Mouse (Mus musculus) midbrain, embryonic 13.5 days (tissue): Measurements from ENCODE around the gene Tcta. TPM values are rescaled to one million over a fixed set of nuclear protein-coding genes. Genes with fewer than 3 reads are reported as not detected.

ENCODE experiments used
- ATAC-seq: fragments of 200-750 bp; cut with Nextera tagmentation; 2 replicates; pipeline ENCODE4 v1.8.0; 2017; ENCODE audit warnings: mild to moderate bottlenecking, moderate TSS enrichment, moderate library complexity
- H3K27ac ChIP-seq: fragments of 300-500 bp; sonication (generic); 2 replicates; pipeline ENCODE4 v1.5.1; 2015; ENCODE audit warnings: inconsistent platforms, mild to moderate bottlenecking, moderate library complexity
- H3K27me3 ChIP-seq: fragments of 300-500 bp; sonication (generic); 2 replicates; pipeline ENCODE4 v1.6.1; 2015; ENCODE audit warnings: mild to moderate bottlenecking, inconsistent platforms
- H3K36me3 ChIP-seq: fragments of 300-500 bp; sonication (generic); 2 replicates; pipeline ENCODE4 v1.6.1; 2015; ENCODE audit warnings: mild to moderate bottlenecking, inconsistent platforms
- H3K4me1 ChIP-seq: fragments of 300-500 bp; sonication (generic); replicated peaks from 2 replicates; pipeline ENCODE4 v1.6.1; 2015; ENCODE audit warnings: inconsistent platforms
- H3K4me2 ChIP-seq: fragments of 300-500 bp; sonication (generic); replicated peaks from 2 replicates; pipeline ENCODE4 v1.6.1; 2015; ENCODE audit warnings: moderate library complexity, mild to moderate bottlenecking, inconsistent platforms
- H3K4me3 ChIP-seq: fragments of 300-500 bp; sonication (generic); replicated peaks from 2 replicates; pipeline ENCODE4 v1.5.1; 2015; ENCODE audit warnings: mild to moderate bottlenecking, inconsistent platforms
- H3K9ac ChIP-seq: fragments of 300-500 bp; sonication (generic); replicated peaks from 2 replicates; pipeline ENCODE4 v1.6.1; 2015; ENCODE audit warnings: mild to moderate bottlenecking, inconsistent platforms
- H3K9me3 ChIP-seq: fragments of 300-500 bp; sonication (generic); 2 replicates; pipeline ENCODE4 v1.6.1; 2016; ENCODE audit warnings: mild to moderate bottlenecking, inconsistent platforms
- WGBS: fragments of 180-500 bp; shearing (Covaris S2); methylation state at CpG from one replicate; pipeline ENCODE4 v1.1.7; 2015; 5-methylcytosine and 5-hydroxymethylcytosine counted together
- polyA plus RNA-seq: library from polyadenylated mRNA; unstranded; fragments of >200 nt; fragmentation: Nextera tagmentation; extraction: Ambion mirVana; gene quantifications from 2 replicates; pipeline ENCODE4 v1.2.1, GENCODE M21; 2015

Tcta gene
- polyA plus RNA-seq: 52.6 and 57.5 TPM in 2 replicates

- peak within 1 kb of the TSS; percentile 98 for H3K27ac ChIP-seq
- H3K9ac ChIP-seq: peak within 1 kb of the TSS; percentile 92
- peak within 1 kb of the TSS; percentile 93 for H3K4me3 ChIP-seq
- H3K9me3 ChIP-seq: no peaks in the 10 kb centered on the region
- H3K27me3 ChIP-seq: no peaks in the 10 kb centered on the region
- peaks cover 41% of the 10 kb centered on the region for H3K4me1 ChIP-seq
- H3K36me3 ChIP-seq: peaks cover 31% of the 10 kb centered on the region
- peak; percentile 97 for ATAC-seq
- H3K4me2 ChIP-seq: peak within 1 kb of the TSS; percentile 91
- WGBS: under 1% methylated on average over 74 of the region's 81 CpGs
Observed at GRCm38 (mm10) chr9:108305629-108306520, at the start of gene Tcta, which contains the start of gene Rhoa. Gene Tcta (minus strand): TSS chr9:108306160. Gene Rhoa (plus strand): TSS chr9:108306129.

GRCm38 (mm10) chr9:108349727-108350126 lies 43.8 kb upstream of the Tcta start:
- peaks cover 51% of the 10 kb centered on the region for H3K36me3 ChIP-seq
- no peak for ATAC-seq

GRCm38 (mm10) chr9:108348290-108348680 lies 42.3 kb upstream of the Tcta start:
- ATAC-seq: no peak
- peak overlapping the region; percentile 98 for H3K27ac ChIP-seq
- 9% methylated on average over 14 of the region's 14 CpGs for WGBS

More at GRCm38 (mm10) chr9:108349727-108350126, 43.8 kb upstream of the Tcta start:
- Histone ChIP-seq H3K27ac (no peak overlapping the region), H3K9me3 (no peaks in the 10 kb centered on the region), H3K9ac (no peak overlapping the region), H3K4me1 (peaks cover 30% of the 10 kb centered on the region), H3K4me3 (no peak overlapping the region), H3K4me2 (0 out of 2 replicates have a peak overlapping the region, but pooled peaks have one; percentile 75), H3K27me3 (no peaks in the 10 kb centered on the region)
- 92% methylated on average over 4 of the region's 4 CpGs for WGBS

DNA sequence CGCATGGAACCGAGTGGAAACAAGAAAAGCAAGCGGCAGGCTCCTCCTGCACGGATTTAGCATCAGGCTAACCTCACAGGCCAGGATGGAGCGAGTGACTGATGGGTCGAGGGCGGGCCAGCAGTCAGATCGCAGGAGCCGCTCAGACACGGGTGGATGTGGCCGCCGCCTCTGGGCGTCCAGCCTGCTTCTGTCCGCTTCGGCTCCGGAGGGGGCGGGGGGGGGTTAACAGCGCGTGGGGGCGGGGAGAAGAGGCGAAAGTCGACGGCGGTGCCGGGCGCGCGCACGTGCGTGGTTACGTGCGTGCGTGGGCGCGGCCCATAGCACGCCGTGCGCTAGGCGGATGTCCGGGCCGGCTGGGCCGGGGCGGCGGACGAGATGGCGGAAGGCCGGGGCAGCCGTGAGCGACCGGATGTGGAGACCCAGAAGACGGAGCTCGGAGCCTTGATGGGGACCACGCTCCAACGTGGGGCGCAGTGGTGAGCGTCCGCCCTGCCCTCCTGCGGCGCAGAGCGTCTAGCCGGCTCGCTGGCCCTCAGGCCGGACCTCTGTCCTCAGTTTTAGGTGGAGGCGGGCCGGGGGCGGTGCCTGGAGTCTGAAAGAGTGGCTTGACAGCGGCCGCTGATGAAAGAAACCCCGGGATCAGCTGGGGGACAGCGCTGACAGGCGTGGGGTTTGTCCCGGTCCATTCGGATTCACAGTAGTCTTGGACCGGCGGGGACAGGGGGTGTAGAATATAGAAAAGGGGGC lies 41.8 kb upstream of the Tcta start, which contains the start of gene Usp4:
Gene Usp4, plus strand, starts transcription at position 314 of the 750 bp plus-strand sequence.
- peak; percentile 98 for ATAC-seq
- Histone ChIP-seq H3K4me1 (peaks cover 30% of the 10 kb centered on the region), H3K4me2 (peak within 1 kb of the TSS; percentile 75), H3K27me3 (no peaks in the 10 kb centered on the region), H3K4me3 (peak within 1 kb of the TSS; percentile 75), H3K36me3 (peaks cover 30% of the 10 kb centered on the region), H3K9me3 (no peaks in the 10 kb centered on the region), H3K27ac (peak within 1 kb of the TSS; percentile 98), H3K9ac (peak within 1 kb of the TSS; percentile 86)
- under 1% methylated on average over 63 of the region's 75 CpGs for whole genome bisulfite sequencing

More at GRCm38 (mm10) chr9:108348290-108348680, 42.3 kb upstream of the Tcta start:
- Histone ChIP-seq H3K4me1 (peaks cover 30% of the 10 kb centered on the region), H3K27me3 (no peaks in the 10 kb centered on the region), H3K9me3 (no peaks in the 10 kb centered on the region), H3K4me2 (peak overlapping the region; percentile 75), H3K9ac (peak overlapping the region; percentile 86), H3K36me3 (peaks cover 36% of the 10 kb centered on the region), H3K4me3 (peak overlapping the region; percentile 75)

- H3K4me1 ChIP-seq: peaks cover 30% of the 10 kb centered on the region
- peaks cover 24% of the 10 kb centered on the region for H3K36me3 ChIP-seq
- H3K9me3 ChIP-seq: no peaks in the 10 kb centered on the region
- no peaks in the 10 kb centered on the region for H3K27me3 ChIP-seq
- ATAC-seq: no peak
- peak overlapping the region; percentile 98 for H3K27ac ChIP-seq
- H3K9ac ChIP-seq: peak overlapping the region; percentile 86
- H3K4me2 ChIP-seq: peak overlapping the region; percentile 75
- 4% methylated on average over 11 of the region's 11 CpGs for WGBS
- peak overlapping the region; percentile 75 for H3K4me3 ChIP-seq
Observed at GRCm38 (mm10) chr9:108347024-108347423, 41.1 kb upstream of the Tcta start.

DNA sequence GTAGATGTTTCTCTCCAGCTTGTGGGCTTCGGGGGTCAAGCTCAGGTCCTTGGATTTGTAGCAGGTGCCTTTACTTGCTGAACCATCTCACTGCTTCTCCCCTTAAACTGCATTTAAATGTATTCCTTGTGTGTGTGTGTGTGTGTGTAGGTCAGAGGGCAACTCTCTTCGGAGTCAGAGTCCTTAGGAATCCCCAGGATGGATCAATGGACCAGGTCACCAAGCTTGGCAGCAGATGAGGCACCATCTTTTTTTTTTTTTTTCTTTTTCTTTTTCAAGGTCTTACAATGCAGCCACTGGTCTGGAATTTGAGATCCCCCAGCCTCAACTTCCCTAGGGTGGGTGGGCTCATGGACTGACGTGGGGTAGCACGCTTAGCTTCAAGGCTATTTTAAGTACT lies 38.5 kb upstream of the Tcta start:
- no peak overlapping the region for H3K27ac ChIP-seq
- H3K9me3 ChIP-seq: no peaks in the 10 kb centered on the region
- ATAC-seq: no peak
- H3K4me1 ChIP-seq: peaks cover 43% of the 10 kb centered on the region
- H3K9ac ChIP-seq: no peak overlapping the region
- H3K36me3 ChIP-seq: no peaks in the 10 kb centered on the region
- H3K27me3 ChIP-seq: no peaks in the 10 kb centered on the region
- 85% methylated on average over 4 of the region's 4 CpGs for WGBS
- no peak overlapping the region for H3K4me2 ChIP-seq
- no peak overlapping the region for H3K4me3 ChIP-seq

DNA sequence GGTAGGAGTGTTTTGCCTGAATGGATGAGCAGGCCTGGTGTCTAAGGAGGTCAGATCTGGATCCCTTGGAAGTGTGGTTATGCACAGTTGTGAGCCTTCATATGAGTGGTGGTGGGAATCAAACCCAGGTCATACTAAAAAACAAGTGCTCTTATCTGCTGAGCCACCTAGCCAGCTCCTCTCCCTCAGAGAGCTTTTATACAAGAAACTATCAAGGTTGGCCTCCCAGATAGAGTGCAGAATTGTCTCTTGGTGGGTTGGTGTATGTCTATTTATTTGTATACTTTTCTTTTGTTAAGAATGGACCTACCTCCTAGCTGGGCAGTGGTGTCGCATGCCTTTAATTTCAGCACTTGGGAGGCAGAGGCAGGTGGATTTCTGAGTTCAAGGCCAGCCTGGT lies 37.9 kb upstream of the Tcta start:
- Histone ChIP-seq H3K27me3 (no peaks in the 10 kb centered on the region), H3K4me1 (peaks cover 38% of the 10 kb centered on the region), H3K4me3 (no peak overlapping the region), H3K9ac (no peak overlapping the region), H3K27ac (no peak overlapping the region), H3K9me3 (no peaks in the 10 kb centered on the region), H3K36me3 (no peaks in the 10 kb centered on the region), H3K4me2 (no peak overlapping the region)
- 95% methylated on average over 1 of the region's 1 CpGs for WGBS
- ATAC-seq: no peak

- no peak overlapping the region for H3K4me2 ChIP-seq
- H3K27me3 ChIP-seq: no peaks in the 10 kb centered on the region
- H3K9ac ChIP-seq: no peak overlapping the region
- no peak overlapping the region for H3K27ac ChIP-seq
- WGBS: 83% methylated on average over 3 of the region's 3 CpGs
- peaks cover 38% of the 10 kb centered on the region for H3K4me1 ChIP-seq
- H3K9me3 ChIP-seq: no peaks in the 10 kb centered on the region
- no peaks in the 10 kb centered on the region for H3K36me3 ChIP-seq
- ATAC-seq: no peak
- H3K4me3 ChIP-seq: no peak overlapping the region
Observed at GRCm38 (mm10) chr9:108343331-108343730, 37.4 kb upstream of the Tcta start.

GRCm38 (mm10) chr9:108342301-108342831 lies 36.4 kb upstream of the Tcta start:
- H3K4me3 ChIP-seq: no peak overlapping the region
- H3K9ac ChIP-seq: no peak overlapping the region
- H3K9me3 ChIP-seq: no peaks in the 10 kb centered on the region
- peaks cover 39% of the 10 kb centered on the region for H3K4me1 ChIP-seq
- H3K27me3 ChIP-seq: no peaks in the 10 kb centered on the region
- H3K36me3 ChIP-seq: peaks cover 3% of the 10 kb centered on the region; the same call in 1 of the 2 replicates
- no peak overlapping the region for H3K4me2 ChIP-seq
- no peak overlapping the region for H3K27ac ChIP-seq
- 67% methylated on average over 5 of the region's 5 CpGs for WGBS
- no peak for ATAC-seq

DNA sequence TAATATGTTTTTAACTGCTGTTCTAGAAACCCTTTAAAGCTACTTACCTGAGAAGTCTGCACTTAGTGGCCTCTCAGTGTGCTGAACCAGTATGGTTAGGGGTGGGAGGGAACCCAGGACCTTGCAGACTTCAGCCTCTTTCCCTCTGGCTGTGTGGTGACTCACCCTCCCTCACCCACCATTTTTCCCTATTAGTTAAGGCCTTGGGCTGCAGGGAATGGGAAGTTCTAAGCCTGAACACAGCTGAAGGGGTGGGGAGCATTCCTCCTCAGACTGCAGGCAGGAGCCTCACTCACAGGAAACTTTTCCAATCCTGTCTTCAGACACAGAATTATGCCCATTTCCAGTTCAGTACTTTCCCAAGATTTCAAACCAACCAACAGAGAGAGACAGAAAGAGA lies 35.8 kb upstream of the Tcta start:
- no peaks in the 10 kb centered on the region for H3K27me3 ChIP-seq
- H3K27ac ChIP-seq: no peak overlapping the region
- H3K9me3 ChIP-seq: no peaks in the 10 kb centered on the region
- H3K4me3 ChIP-seq: no peak overlapping the region
- H3K4me1 ChIP-seq: peaks cover 36% of the 10 kb centered on the region
- no peak overlapping the region for H3K9ac ChIP-seq
- H3K36me3 ChIP-seq: peaks cover 3% of the 10 kb centered on the region; the same call in 1 of the 2 replicates
- H3K4me2 ChIP-seq: no peak overlapping the region
- ATAC-seq: no peak

GRCm38 (mm10) chr9:108341139-108341475 lies 35.1 kb upstream of the Tcta start:
- H3K27ac ChIP-seq: no peak overlapping the region
- peaks cover 5% of the 10 kb centered on the region; the same call in 1 of the 2 replicates for H3K36me3 ChIP-seq

More at GRCm38 (mm10) chr9:108341139-108341475, 35.1 kb upstream of the Tcta start:
- Histone ChIP-seq H3K4me3 (no peak overlapping the region), H3K9ac (no peak overlapping the region), H3K4me1 (peaks cover 31% of the 10 kb centered on the region), H3K4me2 (no peak overlapping the region), H3K9me3 (no peaks in the 10 kb centered on the region), H3K27me3 (no peaks in the 10 kb centered on the region)
- no peak for ATAC-seq
- 92% methylated on average over 5 of the region's 5 CpGs for WGBS
